Mouse (Mus musculus): ENCODE measurements around the gene Kmt5a.
"Not testable (repeated sequence)": the region's sequence is repeated elsewhere in the genome, so short reads cannot be mapped to it uniquely, and the experiment has no call there.

- TF ChIP-seq CTCF (IDR thresholded peaks at IDR 0.05; ENCODE audit: control insufficient read depth, insufficient read depth, low read length); POLR2A (IDR thresholded peaks at IDR 0.05; ENCODE audit: borderline replicate concordance, control insufficient read depth, low read depth, low read length): not testable (repeated sequence)
These were observed 21.2 kb downstream of the Kmt5a start for GRCm38 (mm10) chr5:124460922-124461321.

All from bone marrow, adult 2 months (tissue).